Mouse (Mus musculus): ENCODE results near the gene Ipmk. TPM values are rescaled to one million over a fixed set of nuclear protein-coding genes. Genes with fewer than 3 reads are reported as not detected.

The Ipmk gene
- total RNA-seq (2023), result 54.0 and 70.6 TPM in 2 replicates

DNA sequence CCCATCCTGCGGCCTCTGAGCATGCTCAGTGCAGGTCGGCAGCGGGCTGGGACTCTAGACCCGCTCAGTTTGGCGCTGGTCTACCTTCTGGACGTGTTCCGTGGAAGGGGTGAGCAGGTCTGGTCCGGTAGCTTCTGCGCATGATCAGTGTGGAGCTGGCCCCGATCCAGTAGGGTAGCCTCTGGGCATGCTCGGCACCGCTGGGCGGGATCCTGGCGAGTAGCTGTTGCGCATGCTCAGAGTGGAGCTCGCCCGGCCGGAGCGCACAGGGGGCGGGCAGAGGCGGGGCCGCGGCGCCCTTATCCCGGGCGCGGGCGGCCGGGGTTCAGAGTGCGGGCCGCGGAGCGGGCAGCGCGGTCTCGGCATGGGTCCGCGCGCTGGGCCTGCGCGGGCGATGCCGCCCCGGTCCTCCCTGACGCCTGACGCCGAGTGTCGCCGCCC is at the start of gene Ipmk:
Gene Ipmk, plus strand, starts transcription at position 255 of the 441 bp plus-strand sequence.

DNA sequence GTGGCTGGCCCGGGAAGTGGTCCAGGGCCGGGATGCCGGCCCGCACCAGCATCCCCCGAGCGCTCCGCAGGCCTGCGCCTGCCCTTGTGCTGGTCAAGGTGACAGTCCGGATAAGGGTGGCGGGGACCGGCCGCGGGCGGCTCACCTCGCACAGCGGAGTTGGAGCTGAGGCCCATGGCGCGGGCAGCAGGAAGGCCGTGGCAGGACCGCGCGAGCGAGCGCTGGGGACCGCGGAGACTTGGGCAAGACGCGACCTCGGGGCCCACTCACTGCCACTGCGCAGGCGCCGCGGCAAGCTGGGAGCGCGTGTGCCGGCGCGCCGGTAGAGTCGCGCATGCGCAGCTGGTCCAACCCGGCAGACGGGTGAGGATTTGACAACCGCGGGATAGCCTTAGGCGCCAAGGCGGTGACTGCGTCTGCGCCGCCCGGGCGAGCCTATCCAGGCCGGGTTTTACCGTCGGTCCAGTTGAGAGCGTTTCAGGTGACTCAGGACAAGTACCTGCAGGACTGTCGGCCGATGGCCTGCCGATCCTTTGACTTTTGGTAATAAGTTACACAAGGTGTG is 2.9 kb upstream of the Ipmk start, which contains the start of gene Cisd1:
Gene Cisd1, minus strand, starts transcription at position 376 of the 565 bp plus-strand sequence.

Other genes starting within 250 kb of the Ipmk start
- gene Bicc1, start 188.1 kb upstream of the Ipmk start, total RNA-seq (2023), result not detected in 2 replicates
- gene Tfam, start 109.5 kb upstream of the Ipmk start, total RNA-seq (2023), result 12.4 and 13.4 TPM in 2 replicates
- gene Ube2d1, start 62.5 kb upstream of the Ipmk start, total RNA-seq (2023), result 11.7 TPM in 2 replicates
- gene Cisd1, start 2.8 kb upstream of the Ipmk start, total RNA-seq (2023), result 9.7 and 10.3 TPM in 2 replicates

Measured in neutrophil, adult 65 days (primary cell).